14 mouse cellular contexts compared by ENCODE assay signal in genomic region chr14:103718393-103718792, GRCm38 (mm10).
DNase-seq lines count a peak whose midpoint lies in the region; ATAC-seq and TF ChIP-seq lines count a peak whose summit lies in the region.
"Had no signal": no experiment of that assay in that cellular context is flagged by ENCODE, and none has a peak within 500 bp of the region (broad histone marks: within the 10 kb centered on the region; RNA-seq: fewer than 3 reads in every experiment).

No protein-coding gene starts in this region.

- no peak overlapping the region for H3K27ac ChIP-seq in midbrain, embryonic 11.5 days (ENCODE audit: low read depth, low read length)
- no peak overlapping the region for H3K27ac ChIP-seq in midbrain, embryonic 14.5 days (replicated peaks; ENCODE audit: low read depth, low read length)
- no peak overlapping the region for H3K27ac ChIP-seq in MEL (ENCODE audit: control insufficient read depth, low read depth, low read length)
- H3K27ac ChIP-seq: embryonic facial prominence, embryonic 15.5 days; liver, embryonic 14.5 days had no signal

- TF ChIP-seq RAD21 in MEL (IDR thresholded peaks at IDR 0.05; ENCODE audit: low read depth, low read length) = no peak

- TF ChIP-seq EP300 in MEL (IDR thresholded peaks at IDR 0.05; ENCODE audit: low read depth in 1 of 2, low read length in 2 of 2) = no peak

- no peak overlapping the region for H3K4me3 ChIP-seq in midbrain, embryonic 11.5 days (ENCODE audit: low read depth, low read length)
- H3K4me3 ChIP-seq in midbrain, embryonic 14.5 days (replicated peaks; ENCODE audit: low read depth, low read length) = no peak overlapping the region
- H3K4me3 ChIP-seq in MEL (ENCODE audit: control insufficient read depth in 1 of 2, insufficient read depth in 1 of 2, low read depth in 2 of 2, low read length in 2 of 2) = no peak overlapping the region
- H3K4me3 ChIP-seq: forebrain, embryonic 12.5 days had no signal

- DNase-seq in midbrain, embryonic 11.5 days (ENCODE audit: low spot score, missing footprints) = peak; percentile 86
- no peak for DNase-seq in midbrain, embryonic 14.5 days
- DNase-seq in A20 (ENCODE audit: low read depth, low spot score) (peak; percentile 77), MEL (ENCODE audit: low read depth, low spot score) (peak; percentile 14)
- DNase-seq in retina, embryonic 14.5 days (ENCODE audit: low spot score) = peak; percentile 64
- no peak for DNase-seq in thymus, postnatal 36 days
- DNase-seq in spleen, postnatal 36 days (ENCODE audit: low spot score in 2 of 2) = no peak

- H3K4me1 ChIP-seq in midbrain, embryonic 11.5 days (ENCODE audit: control insufficient read depth, insufficient read depth, low read length) = peaks cover 8% of the 10 kb centered on the region
- H3K4me1 ChIP-seq in midbrain, embryonic 14.5 days (ENCODE audit: control insufficient read depth, insufficient read depth, low read length) = peaks cover 13% of the 10 kb centered on the region; the same call in 1 of the 2 replicates
- peaks cover 0 to 3% of the 10 kb centered on the region in 2 experiments; a peak in 1 of 4 replicates for H3K4me1 ChIP-seq in MEL (ENCODE audit: control insufficient read depth in 1 of 2, insufficient read depth in 2 of 2, low read length in 2 of 2)
- H3K4me1 ChIP-seq: embryonic facial prominence, embryonic 15.5 days had no signal

- no peak for ATAC-seq in midbrain, embryonic 11.5 days (ENCODE audit: low FRiP score)
- no peak for ATAC-seq in midbrain, embryonic 14.5 days (ENCODE audit: low FRiP score, low TSS enrichment)

- TF ChIP-seq POLR2A in MEL (IDR thresholded peaks at IDR 0.05; ENCODE audit: control insufficient read depth in 1 of 2, insufficient read depth in 1 of 2, low read depth in 1 of 2, low read length in 2 of 2, poor library complexity in 1 of 2) = no peak

- peak in 1 of 3 experiments; percentile 23; a peak in 2 of 6 replicates for TF ChIP-seq CTCF in MEL (IDR thresholded peaks at IDR 0.05 in 2 of 3, conservative IDR thresholded peaks at IDR 0.05 in 1 of 3; ENCODE audit: control insufficient read depth in 1 of 3, insufficient read depth in 1 of 3, low read depth in 2 of 3, low read length in 3 of 3, poor library complexity in 1 of 3, severe bottlenecking in 1 of 3)

- no peaks in the 10 kb centered on the region for H3K27me3 ChIP-seq in midbrain, embryonic 11.5 days (ENCODE audit: control insufficient read depth, insufficient read depth, low read length)
- no peaks in the 10 kb centered on the region for H3K27me3 ChIP-seq in midbrain, embryonic 14.5 days (ENCODE audit: control insufficient read depth, insufficient read depth, low read length)
- no peaks in the 10 kb centered on the region for H3K27me3 ChIP-seq in MEL (ENCODE audit: control insufficient read depth in 1 of 2, insufficient read depth in 2 of 2, low read length in 2 of 2)
- H3K27me3 ChIP-seq: hindbrain, embryonic 12.5 days; lung, embryonic 15.5 days; megakaryocyte, embryonic 14.5 days had no signal

- H3K4me2 ChIP-seq in midbrain, embryonic 11.5 days = no peak overlapping the region
- H3K4me2 ChIP-seq in midbrain, embryonic 14.5 days (ENCODE audit: low read length) = no peak overlapping the region

- WGBS in midbrain, embryonic 11.5 days = 35% methylated on average over 5 of the region's 5 CpGs
- WGBS in midbrain, embryonic 14.5 days = 31% methylated on average over 5 of the region's 5 CpGs

- no peak overlapping the region for H3K9ac ChIP-seq in midbrain, embryonic 11.5 days (ENCODE audit: low read length)
- H3K9ac ChIP-seq in midbrain, embryonic 14.5 days (replicated peaks; ENCODE audit: low read length) = no peak overlapping the region
- no peak overlapping the region for H3K9ac ChIP-seq in MEL (ENCODE audit: control insufficient read depth, low read depth, low read length, poor library complexity, severe bottlenecking)
- H3K9ac ChIP-seq: embryonic facial prominence, embryonic 15.5 days; liver, embryonic 14.5 days had no signal

- H3K36me3 ChIP-seq in midbrain, embryonic 11.5 days (ENCODE audit: control insufficient read depth, insufficient read depth, low read length) = no peaks in the 10 kb centered on the region
- H3K36me3 ChIP-seq in midbrain, embryonic 14.5 days (ENCODE audit: control insufficient read depth, insufficient read depth, low read length) = no peaks in the 10 kb centered on the region
- no peaks in the 10 kb centered on the region for H3K36me3 ChIP-seq in MEL (ENCODE audit: control insufficient read depth in 1 of 2, insufficient read depth in 2 of 2, low read length in 2 of 2)
- H3K36me3 ChIP-seq: embryonic facial prominence, embryonic 10.5 days; embryonic facial prominence, embryonic 15.5 days; forebrain, embryonic 12.5 days; lung, embryonic 15.5 days had no signal

- no peaks in the 10 kb centered on the region for H3K9me3 ChIP-seq in midbrain, embryonic 11.5 days (ENCODE audit: control insufficient read depth, low read length)
- no peaks in the 10 kb centered on the region for H3K9me3 ChIP-seq in midbrain, embryonic 14.5 days (ENCODE audit: control insufficient read depth, low read length)
- H3K9me3 ChIP-seq in MEL (replicated peaks; ENCODE audit: insufficient read depth, low read length) = no peaks in the 10 kb centered on the region
- H3K9me3 ChIP-seq: embryonic facial prominence, embryonic 10.5 days; embryonic facial prominence, embryonic 15.5 days; forebrain, embryonic 12.5 days; hindbrain, embryonic 12.5 days; lung, embryonic 15.5 days had no signal

- H3K79me2 ChIP-seq in MEL (ENCODE audit: control insufficient read depth, insufficient read depth, low read length, poor library complexity) = no peaks in the 10 kb centered on the region

TF ChIP-seq in MEL, 35 proteins besides CTCF, POLR2A, EP300 and RAD21:
- TF ChIP-seq ZNF384 (IDR thresholded peaks at IDR 0.05; ENCODE audit: low read depth, low read length) (no peak), GATA1 (IDR thresholded peaks at IDR 0.05; ENCODE audit: low read depth, low read length) (0 out of 2 replicates have a peak, but pooled peaks have one; percentile 6)

Comparison
In these comparisons a context has a peak if more than half of its experiments do, and no peak if none do; other contexts are left out.
1. DNase-seq: peak in midbrain, embryonic 11.5 days (single experiment), A20 (single experiment), MEL (single experiment) and retina, embryonic 14.5 days (single experiment); none in midbrain, embryonic 14.5 days (single experiment), thymus, postnatal 36 days (0 of 2) and spleen, postnatal 36 days (0 of 2).